Mouse (Mus musculus) kidney, postnatal 0 days (tissue): ENCODE results near the gene Cyp2c70. TPM values are rescaled to one million over a fixed set of nuclear protein-coding genes. Genes with fewer than 3 reads are reported as not detected.
"Not testable (repeated sequence)": the region's sequence is repeated elsewhere in the genome, so short reads cannot be mapped to it uniquely, and the experiment has no call there.

ENCODE experiments used
- ATAC-seq: fragments of 200-750 bp; cut with Nextera tagmentation; replicated peaks from 2 replicates; pipeline ENCODE4 v1.8.0; 2017; ENCODE audit warnings: low read depth, moderate number of reproducible peaks, moderate TSS enrichment, moderate library complexity; ENCODE audit not compliant: low FRiP score
- DNase-seq: peaks from one replicate; pipeline ENCODE4 v3.0.0-alpha.2; 2016; ENCODE audit warnings: low spot score
- H3K27ac ChIP-seq: fragments of 300-500 bp; sonication (generic); 2 replicates; pipeline ENCODE4 v1.5.1; 2014; ENCODE audit warnings: mild to moderate bottlenecking
- H3K27me3 ChIP-seq: fragments of 300-500 bp; sonication (generic); 2 replicates; pipeline ENCODE4 v1.6.1; 2014; ENCODE audit warnings: low read length, mixed read lengths; ENCODE audit not compliant: insufficient read depth
- H3K36me3 ChIP-seq: fragments of 300-500 bp; sonication (generic); 2 replicates; pipeline ENCODE4 v1.6.1; 2014; ENCODE audit warnings: low read length, mixed read lengths; ENCODE audit not compliant: insufficient read depth
- H3K4me1 ChIP-seq: fragments of 300-500 bp; sonication (generic); replicated peaks from 2 replicates; pipeline ENCODE4 v1.6.1; 2014; ENCODE audit warnings: antibody characterized with exemption, low read length, mixed read lengths; ENCODE audit not compliant: insufficient read depth
- H3K4me2 ChIP-seq: fragments of 300-500 bp; sonication (generic); 2 replicates; pipeline ENCODE4 v1.6.1; 2014; ENCODE audit warnings: mild to moderate bottlenecking, low read length, moderate library complexity, mixed read lengths
- H3K4me3 ChIP-seq: fragments of 300-500 bp; sonication (generic); replicated peaks from 2 replicates; pipeline ENCODE4 v1.5.1; 2014; ENCODE audit warnings: low read depth, low read length
- H3K9ac ChIP-seq: fragments of 300-500 bp; sonication (generic); 2 replicates; pipeline ENCODE4 v1.6.1; 2014; ENCODE audit warnings: low read depth, low read length
- H3K9me3 ChIP-seq: fragments of 300-500 bp; sonication (generic); replicated peaks from 2 replicates; pipeline ENCODE4 v1.6.1; 2016; ENCODE audit warnings: low read length, inconsistent platforms, mixed read lengths
- WGBS: fragments of 180-500 bp; shearing (Covaris S2); extraction: QIAGEN DNeasy Blood & Tissue Kit; methylation state at CpG from one replicate; pipeline ENCODE4 v1.1.7; 2014; 5-methylcytosine and 5-hydroxymethylcytosine counted together
- polyA plus RNA-seq: library from polyadenylated mRNA; unstranded; fragments of >200 nt; fragmentation: Nextera tagmentation; extraction: Ambion mirVana; gene quantifications from 2 replicates; pipeline ENCODE4 v1.2.1, GENCODE M21; 2015

Cyp2c70 gene
- polyA plus RNA-seq, 1 experiment from 2014 or later = not detected

GRCm38 (mm10) chr19:40125165-40125564 is 62.0 kb downstream of the Cyp2c70 start:
- not testable (repeated sequence) for H3K9me3 ChIP-seq, DNase-seq, H3K27ac ChIP-seq, ATAC-seq, H3K27me3 ChIP-seq, H3K4me2 ChIP-seq, H3K9ac ChIP-seq, H3K4me1 ChIP-seq, H3K36me3 ChIP-seq, H3K4me3 ChIP-seq
- WGBS = 85% methylated on average over 3 of the region's 3 CpGs

GRCm38 (mm10) chr19:40119624-40120023 is 67.5 kb downstream of the Cyp2c70 start:
- H3K27ac ChIP-seq, H3K4me1 ChIP-seq, H3K4me3 ChIP-seq, ATAC-seq, H3K27me3 ChIP-seq, H3K36me3 ChIP-seq, DNase-seq, H3K4me2 ChIP-seq, H3K9ac ChIP-seq, H3K9me3 ChIP-seq: not testable (repeated sequence)
- 83% methylated on average over 13 of the region's 13 CpGs for WGBS

Other genes starting within 250 kb of the Cyp2c70 start
- not detected in 2 replicates for gene Cyp2c37, start 194.9 kb downstream of the Cyp2c70 start, polyA plus RNA-seq
- gene Cyp2c54, start 113.5 kb downstream of the Cyp2c70 start, polyA plus RNA-seq = not detected in 2 replicates
- gene Cyp2c50, start 97.6 kb downstream of the Cyp2c70 start, polyA plus RNA-seq = not detected in 2 replicates
- 34.4 and 40.0 TPM in 2 replicates for gene Pdlim1, start 84.5 kb upstream of the Cyp2c70 start, polyA plus RNA-seq